Mouse (Mus musculus) heart, postnatal 4 days (tissue): ENCODE measurements around the gene Gm15517. TPM values are rescaled to one million over a fixed set of nuclear protein-coding genes. Genes with fewer than 3 reads are reported as not detected.

Experiments
- DNase-seq: peaks from one replicate; pipeline ENCODE4 v3.0.0; 2021
- total RNA-seq, 2 experiments: library from RNA; stranded (reverse); gene quantifications; 2 replicates each; pipeline ENCODE4 v1.2.3; 2021

The Gm15517 gene
- total RNA-seq, 2 experiments from 2014 or later = not detected

- no peak for DNase-seq
These were observed 49.1 kb downstream of the Gm15517 start for GRCm38 (mm10) chr7:44310285-44310877.

GRCm38 (mm10) chr7:44310878-44311712 is 49.8 kb downstream of the Gm15517 start:
- DNase-seq = peak; percentile 52

Other genes with a start within 250 kb of the Gm15517 start
- gene Klk1b26, start 249.3 kb upstream of the Gm15517 start, total RNA-seq = not detected
- not detected for gene Klk1b27, start 209.2 kb upstream of the Gm15517 start, total RNA-seq
- gene Klk1b21, start 159.1 kb upstream of the Gm15517 start, total RNA-seq = not detected
- not detected for gene Klk1b22, start 148.8 kb upstream of the Gm15517 start, total RNA-seq
- not detected for gene Klk1b16, start 124.7 kb upstream of the Gm15517 start, total RNA-seq
- not detected for gene Klk1b24, start 73.2 kb upstream of the Gm15517 start, total RNA-seq
- gene Klk1b3, start 63.3 kb upstream of the Gm15517 start, total RNA-seq = not detected
- gene Klk1b4, start 54.0 kb upstream of the Gm15517 start, total RNA-seq = not detected
- not detected for gene Klk1b5, start 45.5 kb upstream of the Gm15517 start, total RNA-seq
- gene Klk1, start 36.1 kb upstream of the Gm15517 start, total RNA-seq = not detected
- not detected for gene Gm36864, start 25.3 kb upstream of the Gm15517 start, total RNA-seq
- under 1 TPM; 0.61 to 0.79 TPM for gene 1700028J19Rik, start 14.8 kb upstream of the Gm15517 start, total RNA-seq
- gene 2410002F23Rik, start 14.7 kb upstream of the Gm15517 start, total RNA-seq = 10 to 100 TPM; 72.0 to 72.7 TPM
- not detected for gene Acp4, start 4.1 kb upstream of the Gm15517 start, total RNA-seq
- gene Clec11a, start 45.5 kb downstream of the Gm15517 start, total RNA-seq = under 1 TPM; 0.71 to 0.92 TPM
- gene Shank1, start 48.8 kb downstream of the Gm15517 start, total RNA-seq = 1 to 10 TPM; 3.5 to 4.6 TPM
- 1 to 10 TPM in 1 of 2 experiments, under 1 TPM in 1; 0.88 to 1.4 TPM for gene Syt3, start 122.7 kb downstream of the Gm15517 start, total RNA-seq
- not detected for gene 1700008O03Rik, start 124.4 kb downstream of the Gm15517 start, total RNA-seq
- gene Lrrc4b, start 167.6 kb downstream of the Gm15517 start, total RNA-seq = 10 to 100 TPM; 50.2 to 51.9 TPM
- gene Aspdh, start 203.9 kb downstream of the Gm15517 start, total RNA-seq = 1 to 10 TPM; 2.2 TPM
- gene Josd2, start 206.5 kb downstream of the Gm15517 start, total RNA-seq = 10 to 100 TPM; 71.8 to 81.4 TPM
- 10 to 100 TPM; 91.4 to 93.4 TPM for gene Emc10, start 235.1 kb downstream of the Gm15517 start, total RNA-seq
- gene Fam71e1, start 235.1 kb downstream of the Gm15517 start, total RNA-seq = 1 to 10 TPM; 6.3 to 6.7 TPM